Mouse (Mus musculus) myocyte (in vitro differentiated cells): ENCODE measurements at regions not wholly inside any gene's neighbourhood (a gene's known extent, or its start where the extent isn't known, plus 50 kb on each side); places are given as distances from the start of the nearest gene placed in this dataset.

Experiments used
- CEBPB ChIP-seq: IDR thresholded peaks from 2 replicates; pipeline ENCODE4 v1.6.1; 2011; ENCODE audit warnings: mild to moderate bottlenecking, moderate library complexity; ENCODE audit not compliant: poor library complexity, insufficient read depth, severe bottlenecking
- E2F4 ChIP-seq: IDR thresholded peaks from one replicate; pipeline ENCODE4 v1.6.1; 2011; ENCODE audit warnings: mild to moderate bottlenecking, control low read depth, moderate library complexity; ENCODE audit not compliant: insufficient read depth
- MAX ChIP-seq: IDR thresholded peaks from one replicate; pipeline ENCODE4 v1.6.1; 2011; ENCODE audit warnings: low read depth, mild to moderate bottlenecking, control low read depth
- MYOD1 ChIP-seq, 3 experiments: IDR thresholded peaks; one replicate each; pipeline ENCODE4 v1.6.1; 2011; ENCODE audit warnings: control low read depth in 2 of 3, low read depth in 2 of 3, mild to moderate bottlenecking in 2 of 3, moderate library complexity in 1 of 3; ENCODE audit not compliant: insufficient read length in 2 of 3, control insufficient read depth in 1 of 3
- MYOG ChIP-seq, 3 experiments: IDR thresholded peaks; one replicate each; pipeline ENCODE4 v1.6.1; 2011; ENCODE audit warnings: control low read depth in 2 of 3, low read depth in 2 of 3, mild to moderate bottlenecking in 2 of 3; ENCODE audit not compliant: insufficient read length in 2 of 3, control insufficient read depth in 1 of 3, insufficient read depth in 1 of 3
- POLR2A ChIP-seq: IDR thresholded peaks from one replicate; pipeline ENCODE4 v1.6.1; 2011; ENCODE audit warnings: low read depth, mild to moderate bottlenecking, control low read depth, moderate library complexity; ENCODE audit not compliant: insufficient read length
- POLR2AphosphoS2 ChIP-seq: IDR thresholded peaks from one replicate; pipeline ENCODE4 v1.6.1; 2011; ENCODE audit warnings: low read depth, control low read depth; ENCODE audit not compliant: insufficient read length
- TCF12 ChIP-seq: IDR thresholded peaks from one replicate; pipeline ENCODE4 v1.6.1; 2011; ENCODE audit warnings: mild to moderate bottlenecking, control low read depth; ENCODE audit not compliant: poor library complexity, insufficient read depth, severe bottlenecking
- TCF3 ChIP-seq: IDR thresholded peaks from one replicate; pipeline ENCODE4 v1.6.1; 2011; ENCODE audit warnings: low read depth, control low read depth; ENCODE audit not compliant: insufficient read length
- USF1 ChIP-seq: IDR thresholded peaks from one replicate; pipeline ENCODE4 v1.6.1; 2011; ENCODE audit warnings: low read depth, mild to moderate bottlenecking, control low read depth, moderate library complexity

- TF ChIP-seq POLR2A (no peak), E2F4 (no peak), MAX (no peak), TCF12 (no peak), MYOG (IDR thresholded peaks at IDR 0.05; ENCODE audit: control insufficient read depth in 1 of 3, insufficient read depth in 1 of 3, insufficient read length in 2 of 3, low read depth in 2 of 3) (no peak), USF1 (no peak), POLR2AphosphoS2 (no peak), TCF3 (no peak), MYOD1 (IDR thresholded peaks at IDR 0.05; ENCODE audit: control insufficient read depth in 1 of 3, insufficient read length in 2 of 3, low read depth in 2 of 3) (no peak), CEBPB (no peak)
Measured at GRCm38 (mm10) chr4:81899961-81900540, 457.4 kb upstream of the Mpdz start.
